Mouse (Mus musculus) forebrain, embryonic 15.5 days (tissue): Measurements from ENCODE around the gene Speg. TPM values are rescaled to one million over a fixed set of nuclear protein-coding genes. Genes with fewer than 3 reads are reported as not detected.
A peak's percentile ranks its signal among the peaks of the same experiment; 100 is the strongest.

Experiments used
- ATAC-seq: fragments of 200-750 bp; cut with Nextera tagmentation; replicated peaks from 2 replicates; pipeline ENCODE4 v1.8.0; 2017; ENCODE audit warnings: mild to moderate bottlenecking, moderate TSS enrichment, moderate library complexity
- H3K27ac ChIP-seq: fragments of 300-500 bp; sonication (generic); replicated peaks from 2 replicates; pipeline ENCODE4 v1.5.1; 2015; ENCODE audit warnings: mild to moderate bottlenecking, inconsistent platforms
- H3K27me3 ChIP-seq: fragments of 300-500 bp; sonication (generic); 2 replicates; pipeline ENCODE4 v1.6.1; 2015; ENCODE audit warnings: inconsistent platforms
- H3K36me3 ChIP-seq: fragments of 300-500 bp; sonication (generic); 2 replicates; pipeline ENCODE4 v1.6.1; 2015; ENCODE audit warnings: mild to moderate bottlenecking, inconsistent platforms
- H3K4me1 ChIP-seq: fragments of 300-500 bp; sonication (generic); 2 replicates; pipeline ENCODE4 v1.6.1; 2015; ENCODE audit warnings: inconsistent platforms
- H3K4me2 ChIP-seq: fragments of 300-500 bp; sonication (generic); replicated peaks from 2 replicates; pipeline ENCODE4 v1.6.1; 2015; ENCODE audit warnings: mild to moderate bottlenecking, inconsistent platforms
- H3K4me3 ChIP-seq: fragments of 300-500 bp; sonication (generic); 2 replicates; pipeline ENCODE4 v1.5.1; 2015; ENCODE audit warnings: mild to moderate bottlenecking, inconsistent platforms
- H3K9ac ChIP-seq: fragments of 300-500 bp; sonication (generic); replicated peaks from 2 replicates; pipeline ENCODE4 v1.6.1; 2015; ENCODE audit warnings: mild to moderate bottlenecking, inconsistent platforms
- H3K9me3 ChIP-seq: fragments of 300-500 bp; sonication (generic); 2 replicates; pipeline ENCODE4 v1.6.1; 2016; ENCODE audit warnings: inconsistent platforms
- WGBS: fragments of 180-500 bp; shearing (Covaris S2); methylation state at CpG from one replicate; pipeline ENCODE4 v1.1.7; 2015; ENCODE audit warnings: mixed read lengths; 5-methylcytosine and 5-hydroxymethylcytosine counted together
- polyA plus RNA-seq: library from polyadenylated mRNA; unstranded; fragments of >200 nt; fragmentation: Nextera tagmentation; extraction: Ambion mirVana; gene quantifications from 2 replicates; pipeline ENCODE4 v1.2.1, GENCODE M21; 2015

Gene Speg
- polyA plus RNA-seq, 1 experiment from 2014 or later: 11.4 TPM

- Histone ChIP-seq H3K9ac (peak overlapping the region; percentile 69), H3K36me3 (peaks cover 33% of the 10 kb centered on the region), H3K4me1 (peaks cover 50% of the 10 kb centered on the region), H3K4me2 (peak overlapping the region; percentile 74), H3K9me3 (no peaks in the 10 kb centered on the region), H3K4me3 (peak overlapping the region; percentile 75), H3K27ac (peak overlapping the region; percentile 83), H3K27me3 (peaks cover 9% of the 10 kb centered on the region; the same call in 1 of the 2 replicates)
- WGBS: under 1% methylated on average over 24 of the region's 24 CpGs
- ATAC-seq: no peak; the same call in 1 of the 2 replicates
These were observed 104.5 kb downstream of the Speg start for GRCm38 (mm10) chr1:75479635-75479989.

- peak overlapping the region; percentile 69 for H3K9ac ChIP-seq
- H3K9me3 ChIP-seq: no peaks in the 10 kb centered on the region
- H3K36me3 ChIP-seq: peaks cover 33% of the 10 kb centered on the region
- peaks cover 13% of the 10 kb centered on the region; the same call in 1 of the 2 replicates for H3K27me3 ChIP-seq
- WGBS: 15% methylated on average over 13 of the region's 13 CpGs
- no peak overlapping the region for H3K27ac ChIP-seq
- peak overlapping the region; percentile 75 for H3K4me3 ChIP-seq
- ATAC-seq: no peak; the same call in 1 of the 2 replicates
- peaks cover 50% of the 10 kb centered on the region for H3K4me1 ChIP-seq
- H3K4me2 ChIP-seq: peak overlapping the region; percentile 74
These were observed 104.9 kb downstream of the Speg start for GRCm38 (mm10) chr1:75480036-75480435.

GRCm38 (mm10) chr1:75480735-75481134, 105.6 kb downstream of the Speg start:
- ATAC-seq: no peak
- H3K9me3 ChIP-seq: no peaks in the 10 kb centered on the region
- H3K4me1 ChIP-seq: peaks cover 50% of the 10 kb centered on the region
- H3K36me3 ChIP-seq: peaks cover 32% of the 10 kb centered on the region
- 88% methylated on average over 7 of the region's 7 CpGs for WGBS
- 0 out of 2 replicates have a peak overlapping the region, but pooled peaks have one; percentile 69 for H3K9ac ChIP-seq
- H3K4me2 ChIP-seq: peak overlapping the region; percentile 74
- H3K4me3 ChIP-seq: peak overlapping the region; percentile 75
- peaks cover 20% of the 10 kb centered on the region for H3K27me3 ChIP-seq
- H3K27ac ChIP-seq: no peak overlapping the region

Other genes with a start within 250 kb of the Speg start
- not detected in 2 replicates for gene Slc23a3, start 241.4 kb upstream of the Speg start, polyA plus RNA-seq
- gene Cnppd1, start 232.6 kb upstream of the Speg start, polyA plus RNA-seq: 55.5 and 57.9 TPM in 2 replicates
- 91.2 and 103 TPM in 2 replicates for gene Retreg2, start 232.5 kb upstream of the Speg start, polyA plus RNA-seq
- gene Zfand2b, start 206.7 kb upstream of the Speg start, polyA plus RNA-seq: 40.4 and 42.9 TPM in 2 replicates
- 42.9 and 45.1 TPM in 2 replicates for gene Abcb6, start 194.9 kb upstream of the Speg start, polyA plus RNA-seq
- gene Ankzf1, start 183.1 kb upstream of the Speg start, polyA plus RNA-seq: 26.3 and 28.6 TPM in 2 replicates
- gene Atg9a, start 183.1 kb upstream of the Speg start, polyA plus RNA-seq: 40.0 and 40.4 TPM in 2 replicates
- 19.6 and 20.0 TPM in 2 replicates for gene Glb1l, start 164.5 kb upstream of the Speg start, polyA plus RNA-seq
- gene Stk16, start 164.5 kb upstream of the Speg start, polyA plus RNA-seq: 145 and 147 TPM in 2 replicates
- gene Tuba4a, start 155.4 kb upstream of the Speg start, polyA plus RNA-seq: 14.9 and 19.5 TPM in 2 replicates
- gene A630095N17Rik, start 143.2 kb upstream of the Speg start, polyA plus RNA-seq: not detected in 2 replicates
- 53.0 and 54.0 TPM in 2 replicates for gene Dnajb2, start 138.9 kb upstream of the Speg start, polyA plus RNA-seq
- 6.9 and 8.7 TPM in 2 replicates for gene Ptprn, start 110.8 kb upstream of the Speg start, polyA plus RNA-seq
- 38.6 and 51.0 TPM in 2 replicates for gene Resp18, start 96.9 kb upstream of the Speg start, polyA plus RNA-seq
- 162 and 163 TPM in 2 replicates for gene Dnpep, start 57.3 kb upstream of the Speg start, polyA plus RNA-seq
- 1.0 and 1.2 TPM in 2 replicates for gene Des, start 15.0 kb upstream of the Speg start, polyA plus RNA-seq
- gene Gmppa, start 60.6 kb downstream of the Speg start, polyA plus RNA-seq: 62.3 and 77.8 TPM in 2 replicates
- 2.8 and 4.1 TPM in 2 replicates for gene Asic4, start 75.1 kb downstream of the Speg start, polyA plus RNA-seq
- 28.9 and 29.2 TPM in 2 replicates for gene Chpf, start 104.0 kb downstream of the Speg start, polyA plus RNA-seq
- 53.4 and 55.4 TPM in 2 replicates for gene Tmem198, start 104.2 kb downstream of the Speg start, polyA plus RNA-seq
- gene Obsl1, start 131.2 kb downstream of the Speg start, polyA plus RNA-seq: 21.7 and 21.9 TPM in 2 replicates
- gene Inha, start 131.8 kb downstream of the Speg start, polyA plus RNA-seq: 13.8 and 15.0 TPM in 2 replicates
- 19.6 and 20.1 TPM in 2 replicates for gene Stk11ip, start 146.2 kb downstream of the Speg start, polyA plus RNA-seq
- 35.2 and 35.9 TPM in 2 replicates for gene Slc4a3, start 171.0 kb downstream of the Speg start, polyA plus RNA-seq